Mouse (Mus musculus) thymus, adult 2 months (tissue): ENCODE data around the gene Dscam.

Source experiments
- CTCF ChIP-seq: fragments of 200-500 bp; IDR thresholded peaks from 2 replicates; pipeline ENCODE4 v1.5.1; 2012; ENCODE audit warnings: mild to moderate bottlenecking, control low read depth, low read length, moderate library complexity, borderline replicate concordance; ENCODE audit not compliant: control insufficient read depth, poor library complexity, insufficient read depth; ENCODE audit errors: extremely low read depth
- POLR2A ChIP-seq: fragments of 200-500 bp; IDR thresholded peaks from 2 replicates; pipeline ENCODE4 v1.6.1; 2012; ENCODE audit warnings: mild to moderate bottlenecking, low read length, control low read depth, moderate library complexity; ENCODE audit not compliant: control insufficient read depth, poor library complexity, insufficient read depth; ENCODE audit errors: extremely low read depth

- TF ChIP-seq CTCF (no peak), POLR2A (no peak)
Observed at GRCm38 (mm10) chr16:97194630-97195029, 24.1 kb upstream of the Dscam start.
